Mouse (Mus musculus): ENCODE measurements around the gene Hs6st1. TPM values are rescaled to one million over a fixed set of nuclear protein-coding genes. Genes with fewer than 3 reads are reported as not detected.
"Not testable (repeated sequence)": the region's sequence is repeated elsewhere in the genome, so short reads cannot be mapped to it uniquely, and the experiment has no call there.

The Hs6st1 gene
- 10 to 100 TPM; 24.8 to 26.4 TPM for total RNA-seq (2021)
- long read RNA-seq, experiment 1, transcript Hs6st1-202 (1 exons, 3,291 nt): major isoform, 11 of 21 reads
- long read RNA-seq, experiment 1, transcript Hs6st1-201 (2 exons, 3,719 nt): minor isoform, 8 of 21 reads
- long read RNA-seq, experiment 1, partial matches to known transcripts: 0 of 21 reads
- long read RNA-seq, experiment 1, other reads (novel, unspliced or antisense): 2 of 21 reads
- long read RNA-seq, experiment 2, transcript Hs6st1-201 (2 exons, 3,719 nt): minor isoform, 9 of 25 reads
- long read RNA-seq, experiment 2, transcript Hs6st1-202 (1 exons, 3,291 nt): major isoform, 13 of 25 reads
- long read RNA-seq, experiment 2, partial matches to known transcripts: 0 of 25 reads
- long read RNA-seq, experiment 2, other reads (novel, unspliced or antisense): 3 of 25 reads

- intact Hi-C loops (cut with DNase I): loop anchor here (2.0 to 10.0 kb wide), 5 partner anchors 67 to 683 kb away; no protein-coding TSS in a partner anchor
Observed at GRCm38 (mm10) chr1:36068076-36068475, at the start of gene Hs6st1. Gene Hs6st1 (plus strand): TSS chr1:36068400.

GRCm38 (mm10) chr1:36018617-36019016, 49.6 kb upstream of the Hs6st1 start:
- intact Hi-C loops (cut with DNase I): no loop called here

More at GRCm38 (mm10) chr1:36068076-36068475, at the start of gene Hs6st1:
- DNase-seq: peak; percentile 96 to 98

GRCm38 (mm10) chr1:36019161-36019560, 49.0 kb upstream of the Hs6st1 start:
- intact Hi-C loops (cut with DNase I): no loop called here
- DNase-seq: no peak

More at GRCm38 (mm10) chr1:36018617-36019016, 49.6 kb upstream of the Hs6st1 start:
- no peak for DNase-seq

GRCm38 (mm10) chr1:36020315-36020714, 47.9 kb upstream of the Hs6st1 start:
- intact Hi-C loops (cut with DNase I): no loop called here
- no peak for DNase-seq

- peak; percentile 79 to 87 for DNase-seq
- intact Hi-C loops (cut with DNase I): no loop called here
Observed at GRCm38 (mm10) chr1:36030421-36030821, 37.8 kb upstream of the Hs6st1 start.

GRCm38 (mm10) chr1:36038769-36039168, 29.4 kb upstream of the Hs6st1 start:
- intact Hi-C loops (cut with DNase I): no loop called here
- no peak for DNase-seq

- intact Hi-C loops (cut with DNase I): no loop called here
- DNase-seq: no peak
Observed at GRCm38 (mm10) chr1:36042072-36042471, 26.1 kb upstream of the Hs6st1 start.

- DNase-seq; intact Hi-C loops (cut with DNase I): not testable (repeated sequence)
Observed at GRCm38 (mm10) chr1:36043793-36044192, 24.4 kb upstream of the Hs6st1 start.

GRCm38 (mm10) chr1:36044288-36044687, 23.9 kb upstream of the Hs6st1 start:
- intact Hi-C loops (cut with DNase I): no loop called here
- DNase-seq: no peak

- DNase-seq: no peak
Observed at GRCm38 (mm10) chr1:36052672-36053071, 15.5 kb upstream of the Hs6st1 start.

GRCm38 (mm10) chr1:36053566-36053965, 14.6 kb upstream of the Hs6st1 start:
- intact Hi-C loops (cut with DNase I): no loop called here
- no peak for DNase-seq

More at GRCm38 (mm10) chr1:36052672-36053071, 15.5 kb upstream of the Hs6st1 start:
- intact Hi-C loops (cut with DNase I): no loop called here

- intact Hi-C loops (cut with DNase I): no loop called here
- no peak for DNase-seq
Observed at GRCm38 (mm10) chr1:36054182-36054966, 13.8 kb upstream of the Hs6st1 start.

- intact Hi-C loops (cut with DNase I): no loop called here
- DNase-seq: no peak
Observed at GRCm38 (mm10) chr1:36054967-36055357, 13.2 kb upstream of the Hs6st1 start.

- intact Hi-C loops (cut with DNase I): no loop called here
- peak in 1 of 2 experiments; percentile 0 for DNase-seq
Observed at GRCm38 (mm10) chr1:36059351-36059750, 8.8 kb upstream of the Hs6st1 start.

GRCm38 (mm10) chr1:36059959-36060953, 7.9 kb upstream of the Hs6st1 start:
- intact Hi-C loops (cut with DNase I): loop anchor here (5.0 to 10.0 kb wide), 4 partner anchors 178 to 675 kb away; no protein-coding TSS in a partner anchor

GRCm38 (mm10) chr1:36061211-36061915, 6.8 kb upstream of the Hs6st1 start:
- peak in 1 of 2 experiments; percentile 0 for DNase-seq
- intact Hi-C loops (cut with DNase I): loop anchor here (5.0 to 10.0 kb wide), 4 partner anchors 179 to 677 kb away; no protein-coding TSS in a partner anchor

More at GRCm38 (mm10) chr1:36059959-36060953, 7.9 kb upstream of the Hs6st1 start:
- DNase-seq: peak in 1 of 2 experiments; percentile 3

- intact Hi-C loops (cut with DNase I): loop anchor here (2.0 to 10.0 kb wide), 5 partner anchors 180 to 677 kb away; no protein-coding TSS in a partner anchor
- peak in 1 of 2 experiments; percentile 0 for DNase-seq
Observed at GRCm38 (mm10) chr1:36062088-36062805, 6.0 kb upstream of the Hs6st1 start.
